Mouse (Mus musculus) stomach, postnatal 0 days (tissue): ENCODE data around the gene Lum. TPM values are rescaled to one million over a fixed set of nuclear protein-coding genes. Genes with fewer than 3 reads are reported as not detected.
A peak's percentile ranks its signal among the peaks of the same experiment; 100 is the strongest.

Experiments
- ATAC-seq: fragments of 200-750 bp; cut with Nextera tagmentation; 2 replicates; pipeline ENCODE4 v1.8.0; 2017; ENCODE audit not compliant: low FRiP score, low TSS enrichment
- DNase-seq: peaks from one replicate; pipeline ENCODE4 v3.0.0-alpha.2; 2016; ENCODE audit warnings: low spot score
- H3K27ac ChIP-seq: fragments of 300-500 bp; sonication (generic); replicated peaks from 2 replicates; pipeline ENCODE4 v1.5.1; 2014; ENCODE audit warnings: mild to moderate bottlenecking, control low read depth
- H3K27me3 ChIP-seq: fragments of 300-500 bp; sonication (generic); 2 replicates; pipeline ENCODE4 v1.6.1; 2014; ENCODE audit warnings: low read length; ENCODE audit not compliant: control insufficient read depth, insufficient read depth
- H3K36me3 ChIP-seq: fragments of 300-500 bp; sonication (generic); 2 replicates; pipeline ENCODE4 v1.6.1; 2014; ENCODE audit warnings: low read length, mixed read lengths; ENCODE audit not compliant: control insufficient read depth, insufficient read depth
- H3K4me1 ChIP-seq: fragments of 300-500 bp; sonication (generic); replicated peaks from 2 replicates; pipeline ENCODE4 v1.6.1; 2014; ENCODE audit warnings: antibody characterized with exemption; ENCODE audit not compliant: control insufficient read depth, insufficient read depth
- H3K4me2 ChIP-seq: fragments of 300-500 bp; sonication (generic); replicated peaks from 2 replicates; pipeline ENCODE4 v1.6.1; 2014; ENCODE audit warnings: low read depth, mild to moderate bottlenecking, control low read depth, moderate library complexity
- H3K4me3 ChIP-seq: fragments of 300-500 bp; sonication (generic); 2 replicates; pipeline ENCODE4 v1.5.1; 2014; ENCODE audit warnings: low read depth, low read length, control low read depth
- H3K9ac ChIP-seq: fragments of 300-500 bp; sonication (generic); 2 replicates; pipeline ENCODE4 v1.6.1; 2014; ENCODE audit warnings: mild to moderate bottlenecking, low read length, control low read depth, mixed read lengths
- H3K9me3 ChIP-seq: fragments of 300-500 bp; sonication (generic); 2 replicates; pipeline ENCODE4 v1.6.1; 2016; ENCODE audit warnings: low read length; ENCODE audit not compliant: control insufficient read depth
- CTCF ChIP-seq: IDR thresholded peaks from 2 replicates; pipeline ENCODE4 v1.5.1; 2016; ENCODE audit warnings: antibody characterized with exemption, low read depth, mild to moderate bottlenecking, moderate library complexity
- EP300 ChIP-seq: optimal IDR thresholded peaks from 2 replicates; pipeline ENCODE3; 2016; ENCODE audit warnings: antibody characterized with exemption
- WGBS: fragments of 180-500 bp; shearing (Covaris S2); extraction: QIAGEN DNeasy Blood & Tissue Kit; methylation state at CpG from one replicate; pipeline ENCODE4 v1.1.7; 2014; 5-methylcytosine and 5-hydroxymethylcytosine counted together
- polyA plus RNA-seq: library from polyadenylated mRNA; unstranded; fragments of >200 nt; fragmentation: Nextera tagmentation; extraction: Ambion mirVana; gene quantifications from 2 replicates; pipeline ENCODE4 v1.2.1, GENCODE M21; 2015

The Lum gene
- polyA plus RNA-seq: 143 and 155 TPM in 2 replicates

DNA sequence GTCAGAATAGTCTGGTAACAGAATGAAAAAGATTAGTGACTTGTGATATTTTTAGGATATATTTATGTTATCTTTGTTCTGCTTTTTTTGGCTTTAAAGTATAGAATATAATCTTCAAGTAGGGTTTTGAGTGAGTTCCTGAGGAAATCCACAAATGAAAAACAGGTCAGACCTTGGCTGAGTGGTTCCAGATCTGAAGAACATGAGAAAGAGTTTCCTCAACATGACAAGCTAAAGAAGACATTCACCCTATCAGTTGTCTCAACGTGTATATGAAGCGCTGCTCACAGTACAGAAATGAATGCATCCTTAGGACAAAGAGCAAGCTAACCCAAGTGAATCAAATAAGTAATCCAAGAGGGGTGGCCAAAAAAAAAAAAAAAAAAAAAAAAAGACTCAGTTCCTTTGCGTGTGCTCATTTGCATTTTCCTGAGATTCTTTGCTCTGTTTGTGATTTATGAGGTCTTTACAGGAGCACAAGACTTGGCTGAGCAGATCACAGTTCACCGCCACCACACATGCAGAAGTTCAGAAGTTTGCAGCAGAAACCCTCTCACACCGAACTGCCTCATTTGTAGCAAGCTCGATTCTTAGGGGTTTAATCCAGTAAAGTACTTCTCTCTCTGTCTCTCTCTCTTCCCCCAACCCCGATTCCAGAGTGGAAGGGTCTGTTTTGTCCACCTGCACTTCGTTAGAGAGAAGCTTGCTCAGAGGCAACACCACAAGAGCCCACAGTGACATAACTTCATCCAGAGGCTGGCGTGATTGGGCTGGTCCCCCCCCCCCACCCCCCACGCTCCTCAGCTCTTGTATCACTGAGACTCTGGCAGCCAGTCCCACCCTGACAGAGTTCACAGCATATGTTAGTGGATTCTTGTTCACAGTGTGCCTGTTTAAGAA lies at the start of gene Lum:
TSS of gene Lum (plus strand) at position 172 of the 900 bp plus-strand sequence.
- peak within 1 kb of the TSS; percentile 30 for H3K4me3 ChIP-seq
- TF ChIP-seq EP300: no peak
- TF ChIP-seq CTCF: no peak
- ATAC-seq: no peak; the same call in 1 of the 2 replicates

DNA sequence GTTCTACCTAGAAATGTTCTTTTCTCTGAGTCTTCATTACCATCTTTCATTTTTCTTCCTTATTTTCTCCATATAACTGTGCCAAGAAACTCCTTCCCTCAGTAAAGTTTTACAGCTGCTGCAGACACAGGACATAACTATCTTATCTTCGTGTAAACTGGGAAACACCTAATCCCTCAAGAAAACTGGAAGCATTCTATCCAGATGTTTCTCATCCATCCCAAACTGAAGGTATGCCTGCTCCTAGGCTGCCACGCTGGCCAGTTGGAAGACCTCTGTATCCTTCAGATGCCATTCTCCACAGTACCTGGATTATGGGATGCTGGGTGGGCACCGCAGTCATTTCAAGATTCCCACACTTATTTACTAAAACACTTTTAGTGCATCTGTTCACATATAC lies 41.6 kb upstream of the Lum start:
- Histone ChIP-seq H3K27me3 (no peaks in the 10 kb centered on the region), H3K4me1 (no peaks in the 10 kb centered on the region), H3K4me2 (no peak overlapping the region), H3K4me3 (no peak overlapping the region), H3K27ac (no peak overlapping the region), H3K9ac (no peak overlapping the region), H3K36me3 (no peaks in the 10 kb centered on the region), H3K9me3 (no peaks in the 10 kb centered on the region)
- no peak for ATAC-seq
- WGBS: 60% methylated on average over 3 of the region's 3 CpGs
- no peak for DNase-seq
- TF ChIP-seq EP300 (no peak), CTCF (no peak)

More for the DNA sequence above, at the start of gene Lum:
- no peaks in the 10 kb centered on the region for H3K27me3 ChIP-seq
- 40% methylated on average over 10 of the region's 10 CpGs for WGBS
- H3K4me2 ChIP-seq: peak within 1 kb of the TSS; percentile 45
- peaks cover 2% of the 10 kb centered on the region; the same call in 1 of the 2 replicates for H3K36me3 ChIP-seq
- peak within 1 kb of the TSS; percentile 43; the same call in 1 of the 2 replicates for H3K9ac ChIP-seq
- H3K4me1 ChIP-seq: no peaks in the 10 kb centered on the region
- DNase-seq: peak; percentile 18
- H3K27ac ChIP-seq: peak within 1 kb of the TSS; percentile 67
- no peaks in the 10 kb centered on the region for H3K9me3 ChIP-seq

DNA sequence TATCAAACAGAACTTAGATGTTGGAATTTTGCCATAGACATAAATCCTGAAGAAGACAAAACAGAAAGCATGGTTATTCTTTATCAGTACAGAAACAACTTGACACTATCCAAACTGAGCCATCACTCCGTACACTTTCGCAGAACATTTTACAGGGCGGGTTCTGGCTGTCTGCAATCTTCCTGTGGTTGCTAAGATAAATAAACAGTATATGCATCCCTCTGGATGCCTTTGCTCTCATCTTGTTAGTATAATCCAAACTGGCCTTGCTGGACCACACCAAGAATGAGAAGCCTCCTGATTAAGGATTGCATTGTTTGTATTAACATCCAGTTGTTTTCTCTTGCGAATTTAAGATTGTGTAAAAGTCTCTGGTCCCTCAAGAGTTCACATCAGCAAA lies 29.2 kb upstream of the Lum start:
- no peak; the same call in 1 of the 2 replicates for ATAC-seq
- no peak overlapping the region for H3K4me2 ChIP-seq
- H3K4me3 ChIP-seq: no peak overlapping the region
- TF ChIP-seq CTCF (no peak), EP300 (no peak)
- no peaks in the 10 kb centered on the region for H3K9me3 ChIP-seq
- WGBS: 44% methylated on average over 4 of the region's 4 CpGs
- DNase-seq: no peak
- no peaks in the 10 kb centered on the region for H3K27me3 ChIP-seq
- H3K9ac ChIP-seq: no peak overlapping the region
- no peaks in the 10 kb centered on the region for H3K4me1 ChIP-seq
- no peak overlapping the region; the same call in 1 of the 2 replicates for H3K27ac ChIP-seq
- H3K36me3 ChIP-seq: no peaks in the 10 kb centered on the region

DNA sequence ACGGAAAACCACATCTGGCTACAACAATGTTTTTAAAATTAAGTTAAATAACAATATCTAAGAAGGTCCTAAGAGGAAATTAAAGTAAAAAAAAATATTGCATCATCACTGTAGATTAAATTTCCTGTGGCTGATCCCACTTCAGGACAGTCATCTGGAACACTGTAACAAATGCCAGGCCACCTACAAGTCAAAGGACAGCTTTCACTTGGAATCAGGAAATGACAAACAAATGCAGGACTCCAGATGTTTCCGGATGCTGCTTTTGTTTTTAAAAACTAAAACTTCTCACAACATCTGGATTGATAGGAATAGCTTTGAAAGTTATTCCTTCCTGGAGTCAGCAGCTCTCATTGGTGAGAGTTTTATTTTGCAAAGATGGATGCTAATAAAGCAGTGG lies 28.0 kb upstream of the Lum start:
- Histone ChIP-seq H3K4me2 (no peak overlapping the region), H3K4me1 (no peaks in the 10 kb centered on the region), H3K27ac (no peak overlapping the region), H3K4me3 (no peak overlapping the region), H3K9me3 (no peaks in the 10 kb centered on the region), H3K9ac (no peak overlapping the region), H3K27me3 (no peaks in the 10 kb centered on the region), H3K36me3 (no peaks in the 10 kb centered on the region)
- DNase-seq (no peak), ATAC-seq (no peak)
- WGBS: 56% methylated on average over 2 of the region's 2 CpGs
- no peak for TF ChIP-seq EP300
- no peak for TF ChIP-seq CTCF

DNA sequence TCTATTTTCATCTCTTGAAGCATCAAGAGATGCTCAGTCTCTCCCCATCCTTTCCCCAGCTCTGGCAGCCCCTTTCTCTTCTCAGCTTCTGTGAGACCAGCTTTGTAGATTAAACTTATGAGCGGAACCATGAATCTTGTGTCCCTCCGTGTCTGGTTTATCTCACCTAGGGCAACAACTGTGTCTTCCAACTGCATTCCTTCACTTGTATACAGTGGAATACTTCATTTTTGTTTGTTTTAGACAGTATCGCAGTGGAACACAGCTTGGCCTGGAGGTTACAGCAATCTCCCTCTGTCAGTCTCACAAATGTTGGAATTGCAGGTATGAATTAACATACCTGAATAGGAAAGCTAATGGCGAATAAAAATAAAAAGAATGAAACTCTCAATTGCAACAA lies 26.7 kb upstream of the Lum start:
- 69% methylated on average over 4 of the region's 4 CpGs for WGBS
- no peaks in the 10 kb centered on the region for H3K4me1 ChIP-seq
- TF ChIP-seq EP300 (no peak), CTCF (no peak)
- H3K27me3 ChIP-seq: no peaks in the 10 kb centered on the region
- ATAC-seq (no peak), DNase-seq (no peak)
- H3K9ac ChIP-seq: no peak overlapping the region
- no peak overlapping the region for H3K4me2 ChIP-seq
- H3K27ac ChIP-seq: no peak overlapping the region
- no peaks in the 10 kb centered on the region for H3K9me3 ChIP-seq
- no peaks in the 10 kb centered on the region for H3K36me3 ChIP-seq
- no peak overlapping the region for H3K4me3 ChIP-seq

DNA sequence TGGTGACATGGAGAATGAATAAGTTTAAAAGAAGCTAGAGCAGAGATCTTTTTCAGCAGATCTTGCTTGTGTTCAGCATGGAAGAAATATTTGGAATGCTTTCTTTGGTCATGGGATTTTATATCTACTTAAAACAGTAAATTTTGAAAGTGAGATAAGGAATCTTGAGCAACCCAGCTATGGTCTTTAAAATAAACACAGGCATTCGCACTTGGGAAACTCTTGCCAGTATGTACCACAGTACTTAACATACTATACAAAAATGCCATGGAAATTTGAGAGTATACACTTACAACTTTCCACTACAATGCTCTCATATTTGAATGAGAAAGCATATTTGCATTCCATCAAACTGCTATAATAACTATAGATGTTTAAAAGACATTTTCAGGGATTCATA lies 17.2 kb upstream of the Lum start:
- DNase-seq (no peak), ATAC-seq (no peak)
- no peak overlapping the region for H3K4me2 ChIP-seq
- H3K4me1 ChIP-seq: no peaks in the 10 kb centered on the region
- no peak overlapping the region for H3K27ac ChIP-seq
- 29% methylated on average over 1 of the region's 1 CpGs for WGBS
- H3K27me3 ChIP-seq: no peaks in the 10 kb centered on the region
- H3K9ac ChIP-seq: no peak overlapping the region
- no peaks in the 10 kb centered on the region for H3K36me3 ChIP-seq
- no peak overlapping the region for H3K4me3 ChIP-seq
- TF ChIP-seq CTCF (no peak), EP300 (no peak)
- H3K9me3 ChIP-seq: no peaks in the 10 kb centered on the region
